Mouse (Mus musculus) cerebellum, adult 2 months (tissue): ENCODE data around the gene Mbl2.

Source experiments
- CTCF ChIP-seq: fragments of 200-500 bp; IDR thresholded peaks from 2 replicates; pipeline ENCODE4 v1.5.1; 2011; ENCODE audit warnings: low read depth, mild to moderate bottlenecking, control low read depth, low read length, moderate library complexity, borderline replicate concordance; ENCODE audit not compliant: insufficient read depth
- POLR2A ChIP-seq: fragments of 200-500 bp; IDR thresholded peaks from 2 replicates; pipeline ENCODE4 v1.6.1; 2011; ENCODE audit warnings: low read length, control low read depth, borderline replicate concordance; ENCODE audit not compliant: insufficient read depth

- no peak for TF ChIP-seq POLR2A
- no peak for TF ChIP-seq CTCF
Observed at GRCm38 (mm10) chr19:30202177-30202576, 30.6 kb upstream of the Mbl2 start.
